Mouse (Mus musculus) small intestine, adult 2 months (tissue): Measurements from ENCODE around the gene Dph5.

Source experiments
- CTCF ChIP-seq: fragments of 200-500 bp; IDR thresholded peaks from 2 replicates; pipeline ENCODE4 v1.5.1; 2012; ENCODE audit warnings: low read depth, mild to moderate bottlenecking, control low read depth, inconsistent platforms, low read length, moderate library complexity, mixed read lengths; ENCODE audit not compliant: insufficient replicate concordance, insufficient read length; ENCODE audit errors: extremely low read depth
- POLR2A ChIP-seq: fragments of 200-500 bp; IDR thresholded peaks from 2 replicates; pipeline ENCODE4 v1.6.1; 2012; ENCODE audit warnings: low read depth, mild to moderate bottlenecking, control low read depth, inconsistent platforms, low read length, moderate library complexity

DNA sequence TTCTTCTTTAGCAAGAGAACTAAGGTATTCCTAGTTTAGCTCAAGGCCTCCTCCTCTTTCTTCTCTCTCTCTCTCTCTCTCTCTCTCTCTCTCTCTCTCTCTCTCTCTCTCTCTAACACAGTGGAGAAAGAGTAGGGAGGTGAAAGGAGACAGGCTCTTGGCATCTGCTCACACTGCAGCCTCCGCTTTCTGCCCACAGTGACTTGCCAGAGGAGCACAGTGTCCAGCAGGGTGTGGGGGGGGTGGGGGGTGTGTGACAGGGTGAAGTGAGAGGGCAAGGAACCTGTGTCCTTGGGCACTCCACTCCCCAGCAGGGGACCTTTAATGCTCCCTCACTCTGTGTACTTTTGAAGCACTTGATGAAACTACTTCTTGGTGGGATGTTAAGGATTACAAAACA lies 41.9 kb upstream of the Dph5 start:
- TF ChIP-seq POLR2A (no peak), CTCF (no peak)
